Mouse (Mus musculus) B cell, adult 2 months (primary cell): ENCODE data around the gene Skint8.
"Not testable (repeated sequence)": the region's sequence is repeated elsewhere in the genome, so short reads cannot be mapped to it uniquely, and the experiment has no call there.

Experiments
- DNase-seq, 2 experiments: peaks; one replicate each; pipeline ENCODE4 v3.0.0; 2022

The Skint8 gene

GRCm38 (mm10) chr4:111919092-111919491, at the start of gene Skint8:
Skint8 (plus strand) TSS chr4:111919392.
- no peak for DNase-seq

GRCm38 (mm10) chr4:111880112-111880875, 38.9 kb upstream of the Skint8 start:
- DNase-seq: no peak

GRCm38 (mm10) chr4:111883543-111883942, 35.6 kb upstream of the Skint8 start:
- no peak for DNase-seq

- DNase-seq: peak; percentile 57 to 58
These were observed 33.2 kb upstream of the Skint8 start for GRCm38 (mm10) chr4:111886018-111886417.

GRCm38 (mm10) chr4:111886607-111887006, 32.6 kb upstream of the Skint8 start:
- peak; percentile 66 to 69 for DNase-seq

GRCm38 (mm10) chr4:111892138-111892537, 27.1 kb upstream of the Skint8 start:
- no peak for DNase-seq

- DNase-seq: no peak
These were observed 21.4 kb upstream of the Skint8 start for GRCm38 (mm10) chr4:111897755-111898154.

GRCm38 (mm10) chr4:111898566-111898965, 20.6 kb upstream of the Skint8 start:
- no peak for DNase-seq

GRCm38 (mm10) chr4:111900491-111900890, 18.7 kb upstream of the Skint8 start:
- not testable (repeated sequence) for DNase-seq

- no peak for DNase-seq
These were observed 17.7 kb upstream of the Skint8 start for GRCm38 (mm10) chr4:111901473-111901872.

GRCm38 (mm10) chr4:111902775-111903174, 16.4 kb upstream of the Skint8 start, which contains the start of gene Slc5a9:
Slc5a9 (minus strand) TSS chr4:111902918.
- DNase-seq: no peak

GRCm38 (mm10) chr4:111907926-111908325, 11.3 kb upstream of the Skint8 start:
- DNase-seq: peak in 1 of 2 experiments; percentile 7

GRCm38 (mm10) chr4:111961309-111961708, 42.1 kb downstream of the Skint8 start:
- DNase-seq: no peak

GRCm38 (mm10) chr4:111963241-111963640, 44.0 kb downstream of the Skint8 start:
- DNase-seq: not testable (repeated sequence)

- DNase-seq: no peak
These were observed 44.5 kb downstream of the Skint8 start for GRCm38 (mm10) chr4:111963669-111964068.

GRCm38 (mm10) chr4:111972623-111973022, 53.4 kb downstream of the Skint8 start, which contains the start of gene Skint7:
Skint7 (plus strand) TSS chr4:111972923.
- DNase-seq: no peak
